Mouse (Mus musculus) kidney, adult 2 months (tissue): ENCODE measurements around the gene Ube2c.

Source experiments
- CTCF ChIP-seq: fragments of 200-500 bp; conservative IDR thresholded peaks from 2 replicates; pipeline ENCODE4 v1.5.1; 2011; ENCODE audit warnings: low read depth, mild to moderate bottlenecking, control low read depth, low read length, moderate library complexity, mixed read lengths; ENCODE audit not compliant: insufficient read depth, insufficient read length
- POLR2A ChIP-seq: fragments of 200-500 bp; IDR thresholded peaks from one replicate; pipeline ENCODE4 v1.6.1; 2011; ENCODE audit warnings: low read depth, low read length, control low read depth

- TF ChIP-seq CTCF = no peak
- no peak for TF ChIP-seq POLR2A
Observed at GRCm38 (mm10) chr2:164737377-164738090, 32.2 kb upstream of the Ube2c start.
